Mouse (Mus musculus) cortical plate, adult 2 months (tissue): ENCODE results near the gene Rhod. TPM values are rescaled to one million over a fixed set of nuclear protein-coding genes. Genes with fewer than 3 reads are reported as not detected.
"Not testable (repeated sequence)": the region's sequence is repeated elsewhere in the genome, so short reads cannot be mapped to it uniquely, and the experiment has no call there.

ENCODE experiments used
- H3K27ac ChIP-seq: fragments of 200-500 bp; 2 replicates; pipeline ENCODE4 v1.5.1; 2012; ENCODE audit warnings: low read length, control low read depth, inconsistent platforms; ENCODE audit not compliant: insufficient read depth
- H3K4me1 ChIP-seq: fragments of 200-500 bp; 2 replicates; pipeline ENCODE4 v1.6.1; 2011; ENCODE audit warnings: low read length; ENCODE audit not compliant: control insufficient read depth, insufficient read depth
- H3K4me3 ChIP-seq: fragments of 200-500 bp; 2 replicates; pipeline ENCODE4 v1.5.1; 2011; ENCODE audit warnings: mild to moderate bottlenecking, low read length, control low read depth; ENCODE audit not compliant: insufficient read depth
- CTCF ChIP-seq: fragments of 200-500 bp; IDR thresholded peaks from 2 replicates; pipeline ENCODE4 v1.5.1; 2011; ENCODE audit warnings: mild to moderate bottlenecking, control low read depth, low read length; ENCODE audit not compliant: insufficient read depth; ENCODE audit errors: extremely low read depth
- POLR2A ChIP-seq: fragments of 200-500 bp; IDR thresholded peaks from 2 replicates; pipeline ENCODE4 v1.6.1; 2011; ENCODE audit warnings: mild to moderate bottlenecking, low read length, control low read depth; ENCODE audit not compliant: insufficient read depth; ENCODE audit errors: extremely low read depth
- polyA plus RNA-seq: library from polyadenylated mRNA; depleted of rRNA; stranded (reverse); fragments of >200 nt; gene quantifications from 2 replicates; pipeline ENCODE4 v1.2.3, GENCODE M21; 2012

Gene Rhod
- polyA plus RNA-seq, 1 experiment, result 1.3 TPM

- H3K4me1 ChIP-seq, result no peaks in the 10 kb centered on the region
- H3K4me3 ChIP-seq, result no peak overlapping the region; the same call in 1 of the 2 replicates
- no peak for TF ChIP-seq CTCF
- no peak for TF ChIP-seq POLR2A
- no peak overlapping the region for H3K27ac ChIP-seq
These were observed 36.1 kb upstream of the Rhod start for GRCm38 (mm10) chr19:4475224-4475925.

- TF ChIP-seq CTCF, result no peak
- TF ChIP-seq POLR2A, result no peak
- no peak overlapping the region for H3K4me3 ChIP-seq
- H3K27ac ChIP-seq, result no peak overlapping the region
- H3K4me1 ChIP-seq, result no peaks in the 10 kb centered on the region
These were observed 35.5 kb upstream of the Rhod start for GRCm38 (mm10) chr19:4474739-4475138.

- no peak for TF ChIP-seq POLR2A
- no peak for TF ChIP-seq CTCF
- no peak overlapping the region for H3K27ac ChIP-seq
- H3K4me1 ChIP-seq, result no peaks in the 10 kb centered on the region
- H3K4me3 ChIP-seq, result no peak overlapping the region
These were observed 34.3 kb upstream of the Rhod start for GRCm38 (mm10) chr19:4473549-4473948.

- TF ChIP-seq POLR2A, result no peak
- 0 out of 2 replicates have a peak, but pooled peaks have one; percentile 9 for TF ChIP-seq CTCF
- no peak overlapping the region for H3K27ac ChIP-seq
- no peak overlapping the region for H3K4me3 ChIP-seq
- no peaks in the 10 kb centered on the region; the same call in 1 of the 2 replicates for H3K4me1 ChIP-seq
These were observed 29.1 kb upstream of the Rhod start for GRCm38 (mm10) chr19:4468363-4468762.

- TF ChIP-seq CTCF (no peak), POLR2A (no peak)
- no peak overlapping the region for H3K27ac ChIP-seq
- no peaks in the 10 kb centered on the region; the same call in 1 of the 2 replicates for H3K4me1 ChIP-seq
- no peak overlapping the region for H3K4me3 ChIP-seq
These were observed 25.4 kb upstream of the Rhod start for GRCm38 (mm10) chr19:4464666-4465065.

GRCm38 (mm10) chr19:4461981-4462380 is 22.7 kb upstream of the Rhod start:
- H3K4me3 ChIP-seq, result no peak overlapping the region
- no peaks in the 10 kb centered on the region; the same call in 1 of the 2 replicates for H3K4me1 ChIP-seq
- no peak overlapping the region for H3K27ac ChIP-seq
- TF ChIP-seq CTCF (no peak), POLR2A (no peak)

- Histone ChIP-seq H3K4me1 (no peaks in the 10 kb centered on the region), H3K27ac (no peak overlapping the region), H3K4me3 (no peak overlapping the region)
- TF ChIP-seq CTCF (peak; percentile 61), POLR2A (no peak)
These were observed 17.0 kb upstream of the Rhod start for GRCm38 (mm10) chr19:4456227-4456626.

GRCm38 (mm10) chr19:4455071-4455800 is 16.0 kb upstream of the Rhod start:
- no peak overlapping the region for H3K27ac ChIP-seq
- TF ChIP-seq CTCF, result no peak
- no peak for TF ChIP-seq POLR2A
- H3K4me1 ChIP-seq, result no peaks in the 10 kb centered on the region
- no peak overlapping the region for H3K4me3 ChIP-seq

- not testable (repeated sequence) for H3K27ac ChIP-seq, H3K4me3 ChIP-seq, H3K4me1 ChIP-seq
These were observed 14.8 kb upstream of the Rhod start for GRCm38 (mm10) chr19:4454040-4454439.

GRCm38 (mm10) chr19:4452525-4452924 is 13.3 kb upstream of the Rhod start:
- no peak overlapping the region for H3K27ac ChIP-seq
- TF ChIP-seq CTCF (no peak), POLR2A (no peak)
- no peaks in the 10 kb centered on the region for H3K4me1 ChIP-seq
- H3K4me3 ChIP-seq, result no peak overlapping the region
